Mouse (Mus musculus) heart, postnatal 25 days (tissue): ENCODE measurements around the gene Stmnd1. TPM values are rescaled to one million over a fixed set of nuclear protein-coding genes. Genes with fewer than 3 reads are reported as not detected.
A peak's percentile ranks its signal among the peaks of the same experiment; 100 is the strongest.
"Not testable (repeated sequence)": the region's sequence is repeated elsewhere in the genome, so short reads cannot be mapped to it uniquely, and the experiment has no call there.

ENCODE experiments used
- DNase-seq: peaks from one replicate; pipeline ENCODE4 v3.0.0; 2022; ENCODE audit warnings: low spot score
- intact Hi-C: fragments of 180-260 bp; cut with DNase I; formaldehyde crosslinking; loops from one replicate; pipeline ENCODE4 v1.15.1; 2025
- total RNA-seq, 2 experiments: library from RNA; stranded (reverse); gene quantifications; 2 replicates each; pipeline ENCODE4 v1.2.3; 2021

Gene Stmnd1
- total RNA-seq, 2 experiments from 2014 or later, result 0.36 to 0.45 TPM

DNA sequence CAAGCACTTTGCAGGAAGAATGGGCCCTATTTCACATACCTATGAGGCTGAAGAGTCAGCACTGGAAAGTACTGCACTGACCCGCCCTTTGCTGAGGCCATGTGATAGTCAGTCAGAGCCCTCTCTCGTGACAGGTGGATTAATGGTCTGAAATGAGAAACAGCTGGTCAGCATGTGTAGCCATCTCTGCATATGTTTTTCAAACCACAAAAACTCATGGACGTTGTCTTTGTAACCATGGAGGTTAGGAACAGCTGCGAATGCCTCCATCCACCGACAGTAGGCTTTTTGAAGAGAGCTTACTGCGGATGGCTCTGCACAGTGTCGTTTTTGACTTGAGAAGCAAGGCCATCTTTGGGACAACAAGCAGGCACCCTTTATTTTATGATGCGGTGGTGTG, 14.3 kb downstream of the Stmnd1 start:
- intact Hi-C loops, result no loop called here
- no peak for DNase-seq

GRCm38 (mm10) chr13:46288372-46288771, 14.9 kb downstream of the Stmnd1 start:
- intact Hi-C loops, result no loop called here
- DNase-seq, result no peak

DNA sequence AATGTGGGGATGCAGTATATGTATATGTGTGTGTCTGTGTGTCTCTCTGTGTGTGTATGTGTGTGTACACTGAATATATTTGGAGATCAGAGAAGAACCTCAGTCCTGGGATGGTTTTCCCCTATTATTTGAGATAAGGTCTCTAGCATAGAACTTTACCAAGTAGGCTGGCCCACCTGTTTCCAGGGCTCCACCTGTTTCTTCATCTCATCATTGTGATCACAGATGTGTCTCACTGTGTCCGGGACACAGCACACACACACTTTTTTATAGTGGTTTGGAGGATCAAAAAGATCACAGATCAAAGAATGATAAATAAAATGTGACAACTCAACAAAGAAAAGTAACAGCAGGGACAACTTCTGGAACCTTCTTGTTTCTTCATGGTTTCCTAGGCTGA, 17.0 kb downstream of the Stmnd1 start:
- intact Hi-C loops, result no loop called here
- DNase-seq, result no peak

DNA sequence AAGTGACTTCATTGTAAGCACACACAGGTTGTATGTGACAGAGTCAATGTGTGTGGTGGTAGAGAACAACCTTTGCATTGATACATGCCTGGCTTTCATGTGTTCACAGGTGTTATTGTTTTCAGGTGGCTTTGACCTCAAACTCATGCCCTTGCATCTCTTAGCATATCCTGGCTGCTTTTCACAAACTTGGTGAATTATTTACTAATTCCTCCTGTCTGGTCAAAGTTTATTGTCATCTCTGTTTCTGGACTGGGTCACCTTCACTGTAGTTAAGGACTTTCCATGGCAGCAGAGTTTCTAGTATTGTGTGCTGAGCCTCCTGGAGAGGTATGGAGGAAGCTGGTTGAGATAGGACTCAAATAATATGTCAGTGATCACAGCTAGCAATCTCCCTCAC, 20.8 kb downstream of the Stmnd1 start:
- intact Hi-C loops, result no loop called here
- DNase-seq, result no peak

- no peak for DNase-seq
- intact Hi-C loops, result no loop called here
Observed at GRCm38 (mm10) chr13:46297701-46298100, 24.2 kb downstream of the Stmnd1 start.

- intact Hi-C loops, result loop anchor here (2.0 to 5.0 kb wide), 2 partner anchors 352 to 487 kb away; no protein-coding TSS in a partner anchor
- no peak for DNase-seq
Observed at GRCm38 (mm10) chr13:46310790-46311189, 37.3 kb downstream of the Stmnd1 start.

GRCm38 (mm10) chr13:46313176-46313575, 39.7 kb downstream of the Stmnd1 start:
- no peak for DNase-seq
- intact Hi-C loops, result loop anchor here (5.0 kb wide), 1 partner anchor 484 kb away; no protein-coding TSS in a partner anchor

DNA sequence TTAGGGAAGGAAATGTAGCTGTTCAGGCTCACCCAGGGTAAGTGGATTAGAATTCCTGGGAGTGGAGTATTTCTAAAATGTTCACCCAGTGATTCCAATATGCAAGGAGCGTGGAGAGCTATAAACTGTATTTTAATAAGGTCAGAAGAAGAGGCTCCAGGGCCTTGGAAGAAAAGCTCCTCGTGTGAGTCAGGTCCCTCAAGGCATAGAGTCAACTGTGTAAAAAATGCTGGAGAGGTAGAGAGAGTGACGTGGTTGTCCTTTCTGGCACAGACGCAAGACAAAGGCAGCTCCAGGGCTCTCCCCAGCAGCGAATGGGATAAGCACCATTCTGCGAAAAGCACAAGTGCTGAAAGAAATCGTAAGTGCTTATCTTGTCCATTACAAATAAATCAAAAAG, 41.6 kb downstream of the Stmnd1 start:
- DNase-seq, result no peak
- intact Hi-C loops, result no loop called here

GRCm38 (mm10) chr13:46326351-46326985, 52.9 kb downstream of the Stmnd1 start:
- DNase-seq, result no peak
- intact Hi-C loops, result no loop called here

DNA sequence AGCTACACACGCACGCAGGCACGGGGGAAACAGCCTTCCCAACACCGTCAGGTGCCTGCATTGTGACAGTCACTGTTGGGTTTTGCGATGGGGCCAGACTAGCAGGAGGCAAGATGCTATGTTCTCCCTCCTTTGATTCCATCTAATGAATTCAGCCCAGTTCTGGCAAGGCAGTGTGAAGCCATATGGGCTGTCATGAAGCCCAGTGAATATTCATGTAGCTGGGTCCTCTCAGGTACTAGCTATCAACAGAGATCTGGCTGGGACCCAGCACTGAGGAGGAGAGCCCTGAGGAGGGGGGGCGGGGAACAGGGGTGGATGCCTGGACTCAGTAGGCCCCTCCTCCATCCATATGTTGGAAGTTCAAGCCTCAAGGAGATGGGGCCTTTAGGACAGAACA, 61.5 kb downstream of the Stmnd1 start:
- no peak for DNase-seq
- intact Hi-C loops, result no loop called here

DNA sequence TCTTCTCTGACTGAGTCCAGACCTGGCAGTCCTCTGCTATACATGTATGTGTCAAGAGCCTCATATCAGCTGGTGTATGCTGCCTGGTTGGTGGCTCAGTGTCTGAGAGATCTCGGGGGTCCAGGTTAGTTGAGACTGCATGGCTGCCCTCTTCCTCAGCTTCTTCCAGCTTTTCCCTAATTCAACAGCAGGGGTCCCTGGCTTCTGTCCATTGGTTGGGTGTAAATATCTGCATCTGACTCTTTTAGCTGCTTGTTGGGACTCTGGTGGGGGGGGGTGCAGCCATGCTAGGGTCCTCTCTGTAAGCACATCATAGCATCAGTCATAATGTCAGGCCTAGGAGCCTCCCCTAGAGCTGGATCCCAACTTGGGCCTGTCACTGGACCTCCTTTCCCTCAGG, 62.8 kb downstream of the Stmnd1 start:
- intact Hi-C loops, DNase-seq: not testable (repeated sequence)

DNA sequence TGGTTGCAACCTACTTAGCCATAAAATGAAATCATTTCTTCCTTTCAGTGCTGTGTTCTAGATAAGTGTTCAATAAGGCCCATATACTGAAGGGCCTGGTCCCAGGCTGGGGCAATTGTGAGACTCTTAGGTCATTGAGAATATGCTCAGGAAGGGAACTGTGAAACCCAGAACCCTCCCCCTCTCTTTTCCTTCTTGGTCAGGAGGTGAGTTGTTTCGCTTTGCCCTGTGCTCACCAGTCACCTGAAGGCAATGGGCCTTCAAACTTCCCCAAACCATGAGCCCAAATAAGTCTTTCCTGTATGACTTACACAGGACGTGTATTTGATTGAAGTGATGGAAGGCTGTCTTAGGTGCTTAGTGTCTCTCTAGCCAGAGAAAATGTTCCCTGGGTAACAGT, 64.3 kb downstream of the Stmnd1 start:
- DNase-seq, result no peak
- intact Hi-C loops, result no loop called here

- intact Hi-C loops, result no loop called here
- no peak for DNase-seq
Observed at GRCm38 (mm10) chr13:46339954-46340353, 66.4 kb downstream of the Stmnd1 start.

- intact Hi-C loops, result no loop called here
Observed at GRCm38 (mm10) chr13:46340583-46340982, 67.1 kb downstream of the Stmnd1 start.

DNA sequence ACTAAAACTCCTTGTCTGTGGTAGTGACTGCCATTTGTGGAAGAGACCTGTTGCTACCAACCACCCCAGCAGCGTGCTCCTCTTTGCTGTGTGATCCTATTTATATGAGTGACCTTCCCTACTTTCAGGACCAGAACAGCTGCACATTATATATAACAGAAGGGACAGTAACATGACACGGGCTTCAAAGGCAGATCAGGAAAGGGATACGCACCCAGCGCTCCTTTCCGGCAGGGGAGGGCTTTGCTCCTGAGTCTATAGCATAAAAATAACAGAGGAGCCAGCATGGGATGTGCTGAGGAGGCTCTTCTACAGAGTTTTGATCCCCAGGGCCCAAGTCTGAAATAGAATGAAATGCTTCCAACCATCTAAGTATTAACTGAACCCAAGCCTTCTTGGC, 67.9 kb downstream of the Stmnd1 start:
- no peak for DNase-seq
- intact Hi-C loops, result no loop called here

More at GRCm38 (mm10) chr13:46340583-46340982, 67.1 kb downstream of the Stmnd1 start:
- DNase-seq, result no peak

- intact Hi-C loops, result no loop called here
- DNase-seq, result no peak
Observed at GRCm38 (mm10) chr13:46343226-46343625, 69.7 kb downstream of the Stmnd1 start.

GRCm38 (mm10) chr13:46346830-46347512, 73.5 kb downstream of the Stmnd1 start:
- intact Hi-C loops, result no loop called here

DNA sequence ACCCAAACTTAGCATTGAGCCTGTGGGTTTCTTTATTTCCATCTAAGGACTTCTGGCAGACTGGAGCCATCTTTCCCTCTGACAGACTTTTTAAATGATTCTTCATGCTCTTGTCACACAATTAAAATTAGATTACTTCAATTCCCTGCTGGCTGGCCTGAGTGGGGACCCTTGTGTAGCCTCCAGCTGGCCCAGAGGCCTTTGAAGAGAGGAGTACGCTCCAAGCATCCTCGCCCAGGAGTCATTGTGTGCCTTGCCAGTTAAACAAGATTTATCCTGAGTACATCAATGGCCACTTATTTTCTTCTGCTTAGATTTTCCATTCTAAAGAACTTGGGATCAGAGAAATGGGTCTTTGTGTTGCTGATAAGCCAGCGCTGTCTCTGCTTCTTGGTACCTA, 76.1 kb downstream of the Stmnd1 start:
- intact Hi-C loops, result no loop called here

More at GRCm38 (mm10) chr13:46346830-46347512, 73.5 kb downstream of the Stmnd1 start:
- DNase-seq, result no peak

More for the DNA sequence above, 76.1 kb downstream of the Stmnd1 start:
- peak; percentile 2 for DNase-seq
